Mouse (Mus musculus): ENCODE data around the gene Btrc. TPM values are rescaled to one million over a fixed set of nuclear protein-coding genes. Genes with fewer than 3 reads are reported as not detected.

Btrc gene
- polyA plus RNA-seq, 1 experiment from 2014 or later = 63.3 TPM

GRCm38 (mm10) chr19:45574339-45574898 lies 210.9 kb downstream of the Btrc start:
- 0 out of 2 replicates have a peak, but pooled peaks cover 2% of the 10 kb centered on the region for H3K36me3 ChIP-seq (ENCODE audit: control insufficient read depth, insufficient read depth, low read length)
- H3K4me2 ChIP-seq (replicated peaks; ENCODE audit: low read depth, low read length) = no peak overlapping the region
- peaks cover 5% of the 10 kb centered on the region; the same call in 1 of the 2 replicates for H3K4me1 ChIP-seq (replicated peaks; ENCODE audit: control insufficient read depth, insufficient read depth, low read length)
- WGBS = 79% methylated on average over 7 of the region's 7 CpGs
- H3K27me3 ChIP-seq (ENCODE audit: control insufficient read depth, insufficient read depth, low read length) = peaks cover 2% of the 10 kb centered on the region
- H3K9me3 ChIP-seq (ENCODE audit: control insufficient read depth, low read length) = no peaks in the 10 kb centered on the region
- H3K27ac ChIP-seq (ENCODE audit: low read depth, low read length) = no peak overlapping the region
- H3K9ac ChIP-seq (ENCODE audit: low read depth, low read length) = no peak overlapping the region
- no peak for DNase-seq (ENCODE audit: low spot score)
- ATAC-seq (ENCODE audit: low FRiP score) = no peak
- H3K4me3 ChIP-seq (ENCODE audit: low read depth, low read length) = no peak overlapping the region

GRCm38 (mm10) chr19:45574941-45575631 lies 211.6 kb downstream of the Btrc start:
- no peak overlapping the region for H3K9ac ChIP-seq (ENCODE audit: low read depth, low read length)
- H3K4me2 ChIP-seq (replicated peaks; ENCODE audit: low read depth, low read length) = no peak overlapping the region
- WGBS = 60% methylated on average over 19 of the region's 19 CpGs
- peaks cover 2% of the 10 kb centered on the region for H3K27me3 ChIP-seq (ENCODE audit: control insufficient read depth, insufficient read depth, low read length)
- DNase-seq (ENCODE audit: low spot score) = no peak
- H3K27ac ChIP-seq (ENCODE audit: low read depth, low read length) = no peak overlapping the region
- H3K4me1 ChIP-seq (replicated peaks; ENCODE audit: control insufficient read depth, insufficient read depth, low read length) = peaks cover 5% of the 10 kb centered on the region; the same call in 1 of the 2 replicates
- no peak overlapping the region for H3K4me3 ChIP-seq (ENCODE audit: low read depth, low read length)
- ATAC-seq (ENCODE audit: low FRiP score) = no peak
- H3K36me3 ChIP-seq (ENCODE audit: control insufficient read depth, insufficient read depth, low read length) = 0 out of 2 replicates have a peak, but pooled peaks cover 2% of the 10 kb centered on the region
- H3K9me3 ChIP-seq (ENCODE audit: control insufficient read depth, low read length) = no peaks in the 10 kb centered on the region

GRCm38 (mm10) chr19:45575632-45576001 lies 212.1 kb downstream of the Btrc start:
- 0 out of 2 replicates have a peak, but pooled peaks cover 2% of the 10 kb centered on the region for H3K36me3 ChIP-seq (ENCODE audit: control insufficient read depth, insufficient read depth, low read length)
- H3K9ac ChIP-seq (ENCODE audit: low read depth, low read length) = no peak overlapping the region
- no peak overlapping the region for H3K27ac ChIP-seq (ENCODE audit: low read depth, low read length)
- H3K27me3 ChIP-seq (ENCODE audit: control insufficient read depth, insufficient read depth, low read length) = peaks cover 2% of the 10 kb centered on the region
- no peak overlapping the region for H3K4me3 ChIP-seq (ENCODE audit: low read depth, low read length)
- H3K9me3 ChIP-seq (ENCODE audit: control insufficient read depth, low read length) = no peaks in the 10 kb centered on the region
- ATAC-seq (ENCODE audit: low FRiP score) (no peak), DNase-seq (ENCODE audit: low spot score) (no peak)
- peaks cover 8% of the 10 kb centered on the region; the same call in 1 of the 2 replicates for H3K4me1 ChIP-seq (replicated peaks; ENCODE audit: control insufficient read depth, insufficient read depth, low read length)
- whole genome bisulfite sequencing = 9% methylated on average over 8 of the region's 8 CpGs
- H3K4me2 ChIP-seq (replicated peaks; ENCODE audit: low read depth, low read length) = no peak overlapping the region

- H3K4me3 ChIP-seq (ENCODE audit: low read depth, low read length) = no peak overlapping the region
- WGBS = 86% methylated on average over 14 of the region's 14 CpGs
- H3K27me3 ChIP-seq (ENCODE audit: control insufficient read depth, insufficient read depth, low read length) = peaks cover 2% of the 10 kb centered on the region
- DNase-seq (ENCODE audit: low spot score) = no peak
- ATAC-seq (ENCODE audit: low FRiP score) = no peak
- H3K36me3 ChIP-seq (ENCODE audit: control insufficient read depth, insufficient read depth, low read length) = 0 out of 2 replicates have a peak, but pooled peaks cover 2% of the 10 kb centered on the region
- no peak overlapping the region for H3K27ac ChIP-seq (ENCODE audit: low read depth, low read length)
- no peak overlapping the region for H3K9ac ChIP-seq (ENCODE audit: low read depth, low read length)
- H3K4me2 ChIP-seq (replicated peaks; ENCODE audit: low read depth, low read length) = no peak overlapping the region
- H3K4me1 ChIP-seq (replicated peaks; ENCODE audit: control insufficient read depth, insufficient read depth, low read length) = peaks cover 11% of the 10 kb centered on the region; the same call in 1 of the 2 replicates
- H3K9me3 ChIP-seq (ENCODE audit: control insufficient read depth, low read length) = no peaks in the 10 kb centered on the region
These were observed 213.7 kb downstream of the Btrc start for GRCm38 (mm10) chr19:45577141-45577750.

GRCm38 (mm10) chr19:45578976-45579375 lies 215.4 kb downstream of the Btrc start:
- DNase-seq (ENCODE audit: low spot score) (no peak), ATAC-seq (ENCODE audit: low FRiP score) (no peak)
- Histone ChIP-seq H3K9me3 (ENCODE audit: control insufficient read depth, low read length) (no peaks in the 10 kb centered on the region), H3K4me3 (ENCODE audit: low read depth, low read length) (no peak overlapping the region), H3K27ac (ENCODE audit: low read depth, low read length) (no peak overlapping the region), H3K27me3 (ENCODE audit: control insufficient read depth, insufficient read depth, low read length) (peaks cover 4% of the 10 kb centered on the region), H3K36me3 (ENCODE audit: control insufficient read depth, insufficient read depth, low read length) (0 out of 2 replicates have a peak, but pooled peaks cover 2% of the 10 kb centered on the region), H3K4me2 (replicated peaks; ENCODE audit: low read depth, low read length) (no peak overlapping the region), H3K9ac (ENCODE audit: low read depth, low read length) (no peak overlapping the region), H3K4me1 (replicated peaks; ENCODE audit: control insufficient read depth, insufficient read depth, low read length) (peaks cover 12% of the 10 kb centered on the region; the same call in 1 of the 2 replicates)
- WGBS = 89% methylated on average over 12 of the region's 12 CpGs

GRCm38 (mm10) chr19:45579416-45579815 lies 215.9 kb downstream of the Btrc start:
- H3K27ac ChIP-seq (ENCODE audit: low read depth, low read length) = no peak overlapping the region
- H3K36me3 ChIP-seq (ENCODE audit: control insufficient read depth, insufficient read depth, low read length) = 0 out of 2 replicates have a peak, but pooled peaks cover 2% of the 10 kb centered on the region
- DNase-seq (ENCODE audit: low spot score) = no peak

More at GRCm38 (mm10) chr19:45579416-45579815, 215.9 kb downstream of the Btrc start:
- Histone ChIP-seq H3K4me3 (ENCODE audit: low read depth, low read length) (no peak overlapping the region), H3K9me3 (ENCODE audit: control insufficient read depth, low read length) (no peaks in the 10 kb centered on the region), H3K9ac (ENCODE audit: low read depth, low read length) (no peak overlapping the region), H3K4me1 (replicated peaks; ENCODE audit: control insufficient read depth, insufficient read depth, low read length) (peaks cover 12% of the 10 kb centered on the region; the same call in 1 of the 2 replicates), H3K4me2 (replicated peaks; ENCODE audit: low read depth, low read length) (no peak overlapping the region), H3K27me3 (ENCODE audit: control insufficient read depth, insufficient read depth, low read length) (peaks cover 4% of the 10 kb centered on the region)
- ATAC-seq (ENCODE audit: low FRiP score) = no peak
- WGBS = 93% methylated on average over 7 of the region's 7 CpGs

Other genes with a start within 250 kb of the Btrc start
- gene Tlx1, start 213.1 kb upstream of the Btrc start, polyA plus RNA-seq (2014; fragmentation: Nextera tagmentation; extraction: Ambion mirVana) = 2.2 and 4.0 TPM in 2 replicates
- 7.6 and 8.5 TPM in 2 replicates for gene Lbx1, start 127.9 kb upstream of the Btrc start, polyA plus RNA-seq (2014; fragmentation: Nextera tagmentation; extraction: Ambion mirVana)
- 14.1 and 16.4 TPM in 2 replicates for gene Poll, start 196.8 kb downstream of the Btrc start, polyA plus RNA-seq (2014; fragmentation: Nextera tagmentation; extraction: Ambion mirVana)
- gene Gm17018, start 196.9 kb downstream of the Btrc start, polyA plus RNA-seq (2014; fragmentation: Nextera tagmentation; extraction: Ambion mirVana) = 62.7 and 63.4 TPM in 2 replicates

Data from hindbrain, embryonic 11.5 days (tissue).